Mouse (Mus musculus) monocyte, adult 5-6 weeks (primary cell): ENCODE data around the gene Efhd2. TPM values are rescaled to one million over a fixed set of nuclear protein-coding genes. Genes with fewer than 3 reads are reported as not detected.

Source experiments
- ATAC-seq: fragments of 153-309, 156-312 bp; replicated peaks from 2 replicates; pipeline ENCODE4 v1.8.0; 2017; ENCODE audit warnings: mild to moderate bottlenecking; ENCODE audit not compliant: low TSS enrichment, insufficient number of reproducible peaks, severe bottlenecking, poor library complexity, low FRiP score
- total RNA-seq: library from RNA; stranded (forward); fragments of 200-1000, 200-491, 200-594 nt; gene quantifications from 3 replicates; pipeline ENCODE4 v1.2.3, GENCODE M21; 2017

Efhd2 gene
- total RNA-seq, 1 experiment from 2014 or later = 190 TPM

GRCm38 (mm10) chr4:141882858-141883257 is 8.1 kb upstream of the Efhd2 start:
- no peak for ATAC-seq

GRCm38 (mm10) chr4:141881950-141882349 is 7.2 kb upstream of the Efhd2 start:
- ATAC-seq = no peak

- no peak for ATAC-seq
Observed at GRCm38 (mm10) chr4:141881289-141881914, 6.7 kb upstream of the Efhd2 start.

GRCm38 (mm10) chr4:141879875-141880274 is 5.2 kb upstream of the Efhd2 start:
- ATAC-seq = no peak

- no peak for ATAC-seq
Observed at GRCm38 (mm10) chr4:141879074-141879473, 4.4 kb upstream of the Efhd2 start.

- ATAC-seq = no peak
Observed at GRCm38 (mm10) chr4:141878621-141879020, 3.9 kb upstream of the Efhd2 start.

- no peak for ATAC-seq
Observed at GRCm38 (mm10) chr4:141875481-141876108, 875 bp upstream of the Efhd2 start.

GRCm38 (mm10) chr4:141874111-141874600 is 564 bp downstream of the Efhd2 start:
- ATAC-seq = no peak

- ATAC-seq = no peak
Observed at GRCm38 (mm10) chr4:141872977-141873376, 1.7 kb downstream of the Efhd2 start.

- ATAC-seq = no peak
Observed at GRCm38 (mm10) chr4:141871909-141872308, 2.8 kb downstream of the Efhd2 start.

- ATAC-seq = 0 out of 2 replicates have a peak, but pooled peaks have one; percentile 14
Observed at GRCm38 (mm10) chr4:141871333-141871725, 3.4 kb downstream of the Efhd2 start.

- peak; percentile 70 for ATAC-seq
Observed at GRCm38 (mm10) chr4:141870666-141871332, 3.9 kb downstream of the Efhd2 start.

GRCm38 (mm10) chr4:141869436-141870215 is 5.1 kb downstream of the Efhd2 start:
- ATAC-seq = peak; percentile 32

GRCm38 (mm10) chr4:141868051-141868450 is 6.7 kb downstream of the Efhd2 start:
- ATAC-seq = no peak

- ATAC-seq = no peak
Observed at GRCm38 (mm10) chr4:141867498-141867897, 7.2 kb downstream of the Efhd2 start.

GRCm38 (mm10) chr4:141866933-141867490 is 7.7 kb downstream of the Efhd2 start:
- no peak for ATAC-seq

- ATAC-seq = no peak
Observed at GRCm38 (mm10) chr4:141865600-141865999, 9.1 kb downstream of the Efhd2 start.

- no peak for ATAC-seq
Observed at GRCm38 (mm10) chr4:141865006-141865405, 9.7 kb downstream of the Efhd2 start.

- no peak for ATAC-seq
Observed at GRCm38 (mm10) chr4:141864506-141864905, 10.2 kb downstream of the Efhd2 start.
